Mouse (Mus musculus): ENCODE results near the gene Yipf3. TPM values are rescaled to one million over a fixed set of nuclear protein-coding genes. Genes with fewer than 3 reads are reported as not detected.

Gene Yipf3
- total RNA-seq (2023) = 100 to 1,000 TPM; 110 TPM

GRCm38 (mm10) chr17:46247512-46248188, at the start of gene Yipf3, which contains the start of gene Polr1c:
TSS of gene Yipf3 (plus strand) at chr17:46248080.
TSS of gene Polr1c (minus strand) at chr17:46248054.

GRCm38 (mm10) chr17:46202421-46203071, 45.3 kb upstream of the Yipf3 start, which contains the start of the genes Polh and Xpo5:
TSS of gene Polh (minus strand) at chr17:46202645.
TSS of gene Xpo5 (plus strand) at chr17:46202782.

GRCm38 (mm10) chr17:46253452-46254084, 5.7 kb downstream of the Yipf3 start, which contains the start of gene Lrrc73:
TSS of gene Lrrc73 (plus strand) at chr17:46253531.

GRCm38 (mm10) chr17:46282483-46283123, 34.7 kb downstream of the Yipf3 start, which contains the start of gene Tjap1:
TSS of gene Tjap1 (minus strand) at chr17:46283026.

GRCm38 (mm10) chr17:46297364-46298219, 49.7 kb downstream of the Yipf3 start, which contains the start of gene Dlk2:
TSS of gene Dlk2 (plus strand) at chr17:46297421.

Other genes with a start within 250 kb of the Yipf3 start
- gene Vegfa, start 215.7 kb upstream of the Yipf3 start, total RNA-seq (2023) = 1 to 10 TPM; 2.1 to 2.4 TPM
- 10 to 100 TPM; 50.3 to 52.5 TPM for gene Mrps18a, start 137.1 kb upstream of the Yipf3 start, total RNA-seq (2023)
- gene Rsph9, start 103.9 kb upstream of the Yipf3 start, total RNA-seq (2023) = not detected
- 10 to 100 TPM; 23.8 to 25.9 TPM for gene Mad2l1bp, start 94.5 kb upstream of the Yipf3 start, total RNA-seq (2023)
- gene Gtpbp2, start 87.0 kb upstream of the Yipf3 start, total RNA-seq (2023) = 100 to 1,000 TPM; 209 to 215 TPM
- 10 to 100 TPM; 12.1 to 14.6 TPM for gene Polh, start 45.4 kb upstream of the Yipf3 start, total RNA-seq (2023)
- gene Xpo5, start 45.3 kb upstream of the Yipf3 start, total RNA-seq (2023) = 10 to 100 TPM; 37.5 to 41.9 TPM
- gene Polr1c, start within 50 bp of the Yipf3 start, total RNA-seq (2023) = 10 to 100 TPM; 60.8 to 70.2 TPM
- 1 to 10 TPM; 3.2 to 4.9 TPM for gene Lrrc73, start 5.5 kb downstream of the Yipf3 start, total RNA-seq (2023)
- gene Tjap1, start 34.9 kb downstream of the Yipf3 start, total RNA-seq (2023) = 10 to 100 TPM; 44.5 to 55.9 TPM
- gene Dlk2, start 49.3 kb downstream of the Yipf3 start, total RNA-seq (2023) = under 1 TPM in 1 of 2 experiments, not detected in 1; 0.55 TPM
- gene Abcc10, start 80.3 kb downstream of the Yipf3 start, total RNA-seq (2023) = 10 to 100 TPM; 16.1 to 17.5 TPM
- 10 to 100 TPM; 43.3 to 48.2 TPM for gene Zfp318, start 135.7 kb downstream of the Yipf3 start, total RNA-seq (2023)
- gene Crip3, start 180.8 kb downstream of the Yipf3 start, total RNA-seq (2023) = not detected
- gene Slc22a7, start 190.4 kb downstream of the Yipf3 start, total RNA-seq (2023) = not detected
- under 1 TPM; 0.53 to 0.87 TPM for gene Ttbk1, start 239.6 kb downstream of the Yipf3 start, total RNA-seq (2023)
- 1 to 10 TPM in 1 of 2 experiments, not detected in 1; 1.1 TPM for gene Dnph1, start 248.6 kb downstream of the Yipf3 start, total RNA-seq (2023)

All from T-cell, adult 66 days (primary cell).